Mouse (Mus musculus) forebrain, embryonic 10.5 days (tissue): ENCODE results near the gene Cdh12. TPM values are rescaled to one million over a fixed set of nuclear protein-coding genes. Genes with fewer than 3 reads are reported as not detected.
"Not testable (repeated sequence)": the region's sequence is repeated elsewhere in the genome, so short reads cannot be mapped to it uniquely, and the experiment has no call there.

ENCODE experiments used
- DNase-seq: peaks from one replicate; pipeline ENCODE4 v3.0.0-alpha.2; 2017; ENCODE audit warnings: low spot score; ENCODE audit errors: extremely low spot score
- H3K27ac ChIP-seq: fragments of 300-500 bp; sonication (generic); 2 replicates; pipeline ENCODE4 v1.5.1; 2016; ENCODE audit warnings: mild to moderate bottlenecking
- H3K27me3 ChIP-seq: fragments of 300-500 bp; sonication (generic); 2 replicates; pipeline ENCODE4 v1.6.1; 2016; ENCODE audit warnings: mild to moderate bottlenecking; ENCODE audit not compliant: poor library complexity, severe bottlenecking
- H3K36me3 ChIP-seq: fragments of 300-500 bp; sonication (generic); replicated peaks from 2 replicates; pipeline ENCODE4 v1.6.1; 2016; ENCODE audit warnings: mild to moderate bottlenecking, moderate library complexity
- H3K4me1 ChIP-seq: fragments of 300-500 bp; sonication (generic); 2 replicates; pipeline ENCODE4 v1.6.1; 2016
- H3K4me3 ChIP-seq: fragments of 300-500 bp; sonication (generic); 2 replicates; pipeline ENCODE4 v1.5.1; 2016; ENCODE audit warnings: mild to moderate bottlenecking, moderate library complexity
- H3K9me3 ChIP-seq: fragments of 300-500 bp; sonication (generic); 2 replicates; pipeline ENCODE4 v1.6.1; 2016; ENCODE audit warnings: mild to moderate bottlenecking, moderate library complexity
- WGBS: fragments of 180-500 bp; shearing (Covaris S2); methylation state at CpG from one replicate; pipeline ENCODE4 v1.1.7; 2016; 5-methylcytosine and 5-hydroxymethylcytosine counted together
- polyA plus RNA-seq: library from polyadenylated mRNA; unstranded; fragments of >200 nt; fragmentation: Nextera tagmentation; extraction: Ambion mirVana; gene quantifications from 2 replicates; pipeline ENCODE4 v1.2.1, GENCODE M21; 2016

Gene Cdh12
- polyA plus RNA-seq, 1 experiment from 2014 or later, result 0.24 TPM

- Histone ChIP-seq H3K27ac (no peak overlapping the region), H3K36me3 (no peaks in the 10 kb centered on the region), H3K27me3 (no peaks in the 10 kb centered on the region), H3K4me3 (no peak overlapping the region), H3K4me1 (no peaks in the 10 kb centered on the region), H3K9me3 (no peaks in the 10 kb centered on the region)
- DNase-seq, result no peak
- WGBS, result 85% methylated on average over 4 of the region's 4 CpGs
Measured at GRCm38 (mm10) chr15:21000541-21000940, 551.5 kb downstream of the Cdh12 start.

- Histone ChIP-seq H3K4me3 (no peak overlapping the region), H3K36me3 (no peaks in the 10 kb centered on the region), H3K4me1 (peaks cover 16% of the 10 kb centered on the region), H3K27me3 (no peaks in the 10 kb centered on the region), H3K9me3 (no peaks in the 10 kb centered on the region), H3K27ac (no peak overlapping the region)
- 85% methylated on average over 2 of the region's 2 CpGs for whole genome bisulfite sequencing
- DNase-seq, result no peak
Measured at GRCm38 (mm10) chr15:21007931-21008330, 558.9 kb downstream of the Cdh12 start.

GRCm38 (mm10) chr15:21008487-21008886 lies 559.4 kb downstream of the Cdh12 start:
- WGBS, result 26% methylated on average over 1 of the region's 1 CpGs
- H3K27ac ChIP-seq, result no peak overlapping the region
- DNase-seq, result no peak

GRCm38 (mm10) chr15:21008969-21009368 lies 559.9 kb downstream of the Cdh12 start:
- no peak overlapping the region for H3K4me3 ChIP-seq
- no peak overlapping the region for H3K27ac ChIP-seq
- H3K27me3 ChIP-seq, result no peaks in the 10 kb centered on the region
- WGBS, result 69% methylated on average over 3 of the region's 3 CpGs
- H3K9me3 ChIP-seq, result no peaks in the 10 kb centered on the region
- no peak for DNase-seq
- no peaks in the 10 kb centered on the region for H3K36me3 ChIP-seq
- peaks cover 16% of the 10 kb centered on the region for H3K4me1 ChIP-seq

More at GRCm38 (mm10) chr15:21008487-21008886, 559.4 kb downstream of the Cdh12 start:
- H3K27me3 ChIP-seq, result no peaks in the 10 kb centered on the region
- H3K4me3 ChIP-seq, result no peak overlapping the region
- H3K4me1 ChIP-seq, result peaks cover 16% of the 10 kb centered on the region
- no peaks in the 10 kb centered on the region for H3K9me3 ChIP-seq
- H3K36me3 ChIP-seq, result no peaks in the 10 kb centered on the region

- no peaks in the 10 kb centered on the region for H3K36me3 ChIP-seq
- no peaks in the 10 kb centered on the region for H3K27me3 ChIP-seq
- no peaks in the 10 kb centered on the region for H3K4me1 ChIP-seq
- H3K9me3 ChIP-seq, result no peaks in the 10 kb centered on the region
- H3K27ac ChIP-seq, result no peak overlapping the region
- WGBS, result 90% methylated on average over 1 of the region's 1 CpGs
- H3K4me3 ChIP-seq, result no peak overlapping the region
- no peak for DNase-seq
Measured at GRCm38 (mm10) chr15:21063683-21064082, 614.6 kb downstream of the Cdh12 start.

GRCm38 (mm10) chr15:21069264-21069663 lies 620.2 kb downstream of the Cdh12 start:
- Histone ChIP-seq H3K4me3 (no peak overlapping the region), H3K36me3 (no peaks in the 10 kb centered on the region), H3K27ac (no peak overlapping the region), H3K27me3 (no peaks in the 10 kb centered on the region), H3K4me1 (no peaks in the 10 kb centered on the region), H3K9me3 (no peaks in the 10 kb centered on the region)
- no peak for DNase-seq
- 80% methylated on average over 2 of the region's 2 CpGs for whole genome bisulfite sequencing

GRCm38 (mm10) chr15:21092824-21093223 lies 643.8 kb downstream of the Cdh12 start:
- Histone ChIP-seq H3K9me3 (no peaks in the 10 kb centered on the region), H3K36me3 (no peaks in the 10 kb centered on the region), H3K4me3 (no peak overlapping the region), H3K27me3 (no peaks in the 10 kb centered on the region), H3K27ac (no peak overlapping the region), H3K4me1 (no peaks in the 10 kb centered on the region)
- no peak for DNase-seq
- 95% methylated on average over 1 of the region's 1 CpGs for WGBS

- Histone ChIP-seq H3K9me3 (no peaks in the 10 kb centered on the region), H3K4me1 (peaks cover 20% of the 10 kb centered on the region), H3K27ac (no peak overlapping the region), H3K36me3 (no peaks in the 10 kb centered on the region), H3K4me3 (peak overlapping the region; percentile 39), H3K27me3 (peaks cover 19% of the 10 kb centered on the region)
- WGBS, result 14% methylated on average over 11 of the region's 11 CpGs
- DNase-seq, result peak; percentile 16
Measured at GRCm38 (mm10) chr15:21109009-21109841, 660.2 kb downstream of the Cdh12 start.

- Histone ChIP-seq H3K27me3 (peaks cover 19% of the 10 kb centered on the region), H3K4me1 (peaks cover 20% of the 10 kb centered on the region), H3K27ac (no peak overlapping the region), H3K36me3 (no peaks in the 10 kb centered on the region), H3K4me3 (no peak overlapping the region), H3K9me3 (no peaks in the 10 kb centered on the region)
- WGBS, result 80% methylated on average over 4 of the region's 4 CpGs
- DNase-seq, result no peak
Measured at GRCm38 (mm10) chr15:21109889-21110500, 660.9 kb downstream of the Cdh12 start.

GRCm38 (mm10) chr15:21110874-21111603 lies 662.0 kb downstream of the Cdh12 start:
- Histone ChIP-seq H3K36me3 (no peaks in the 10 kb centered on the region), H3K9me3 (no peaks in the 10 kb centered on the region), H3K4me1 (peaks cover 20% of the 10 kb centered on the region), H3K27ac (no peak overlapping the region), H3K27me3 (peaks cover 19% of the 10 kb centered on the region), H3K4me3 (peak overlapping the region; percentile 47)
- peak; percentile 18 for DNase-seq
- WGBS, result 16% methylated on average over 23 of the region's 23 CpGs

- H3K9me3 ChIP-seq, H3K27ac ChIP-seq, H3K4me3 ChIP-seq, DNase-seq, H3K36me3 ChIP-seq: not testable (repeated sequence)
- WGBS, result 91% methylated on average over 2 of the region's 2 CpGs
- peaks cover 11% of the 10 kb centered on the region for H3K4me1 ChIP-seq
- H3K27me3 ChIP-seq, result peaks cover 12% of the 10 kb centered on the region
Measured at GRCm38 (mm10) chr15:21114775-21115174, 665.7 kb downstream of the Cdh12 start.

- no peak for DNase-seq
- H3K27ac ChIP-seq, result no peak overlapping the region
Measured at GRCm38 (mm10) chr15:21130660-21131059, 681.6 kb downstream of the Cdh12 start.

GRCm38 (mm10) chr15:21132999-21133398 lies 683.9 kb downstream of the Cdh12 start:
- Histone ChIP-seq H3K4me3 (no peak overlapping the region), H3K27me3 (no peaks in the 10 kb centered on the region), H3K9me3 (no peaks in the 10 kb centered on the region), H3K4me1 (no peaks in the 10 kb centered on the region), H3K36me3 (no peaks in the 10 kb centered on the region), H3K27ac (no peak overlapping the region)
- DNase-seq, result no peak

More at GRCm38 (mm10) chr15:21130660-21131059, 681.6 kb downstream of the Cdh12 start:
- Histone ChIP-seq H3K36me3 (no peaks in the 10 kb centered on the region), H3K27me3 (no peaks in the 10 kb centered on the region), H3K4me1 (no peaks in the 10 kb centered on the region), H3K4me3 (no peak overlapping the region), H3K9me3 (no peaks in the 10 kb centered on the region)
